Mouse (Mus musculus) cerebellum, postnatal 10 days (tissue): ENCODE data around the gene Plaa.
A peak's percentile ranks its signal among the peaks of the same experiment; 100 is the strongest.

ENCODE experiments used
- DNase-seq, 2 experiments: peaks; one replicate each; pipeline ENCODE4 v3.0.0; 2021; ENCODE audit warnings: mixed read lengths in 2 of 2

Gene Plaa

DNA sequence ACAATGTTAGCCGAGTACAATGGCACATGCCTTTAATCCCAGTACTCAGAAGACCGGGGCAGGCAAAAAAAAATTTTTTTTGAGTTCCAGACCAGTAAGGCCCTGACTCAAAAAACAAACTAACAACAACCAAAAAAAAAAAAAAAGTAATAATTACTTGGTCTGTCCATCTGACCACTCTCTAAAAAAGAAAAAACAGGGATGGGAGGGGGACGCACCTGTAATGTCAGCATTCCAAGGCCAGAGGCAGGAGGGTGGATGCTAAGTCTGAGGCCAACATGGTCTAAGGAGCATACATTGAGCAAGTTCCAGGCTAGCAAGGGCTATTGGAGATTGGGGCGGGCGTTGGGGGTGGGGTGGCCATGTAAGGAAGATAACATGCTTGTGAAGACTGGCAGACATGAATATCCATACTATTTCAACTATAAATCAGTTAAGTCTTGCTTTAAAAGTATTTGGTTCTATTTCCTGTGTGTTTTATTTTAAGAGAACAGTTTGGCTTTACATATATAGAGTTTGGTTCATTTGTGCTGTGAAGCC, 48.0 kb downstream of the Plaa start:
- no peak for DNase-seq

DNA sequence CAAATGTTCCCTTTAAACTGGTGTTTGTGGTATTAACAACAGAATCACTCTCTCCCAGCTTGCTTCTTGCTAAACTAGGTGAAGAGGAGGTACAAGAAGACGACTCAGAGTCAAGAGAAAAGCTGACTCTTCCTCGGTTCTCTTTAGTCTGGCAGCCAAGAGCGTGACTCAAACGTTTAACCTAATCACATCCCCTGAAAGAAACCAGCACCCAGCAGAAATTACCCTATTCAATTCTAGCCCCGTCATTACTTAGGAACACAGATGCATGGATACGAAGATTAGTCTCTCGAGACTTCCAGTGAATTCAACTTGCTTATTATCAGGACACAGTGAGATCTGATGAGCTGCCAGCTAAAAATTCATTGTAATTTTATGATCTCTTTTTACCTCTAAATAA, 58.7 kb downstream of the Plaa start:
- DNase-seq = no peak

DNA sequence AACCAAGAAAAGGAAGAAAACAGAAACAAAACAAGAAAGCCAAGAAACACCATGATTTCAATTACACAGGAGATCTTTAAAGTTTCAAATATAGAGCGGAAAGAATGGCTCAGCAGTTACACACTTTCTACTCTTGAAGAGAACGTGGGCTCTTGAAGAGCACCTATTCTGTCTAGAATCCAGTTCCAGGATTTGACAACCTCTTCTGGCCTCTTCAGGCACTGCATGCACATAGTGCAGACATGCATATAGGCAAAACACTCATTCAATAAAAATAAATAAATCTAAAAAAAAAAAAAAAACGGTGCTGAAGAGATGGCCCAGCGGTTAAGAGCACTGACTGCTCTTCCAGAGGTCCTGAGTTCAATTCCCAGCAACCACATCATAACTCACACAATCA, 60.0 kb downstream of the Plaa start:
- no peak for DNase-seq

DNA sequence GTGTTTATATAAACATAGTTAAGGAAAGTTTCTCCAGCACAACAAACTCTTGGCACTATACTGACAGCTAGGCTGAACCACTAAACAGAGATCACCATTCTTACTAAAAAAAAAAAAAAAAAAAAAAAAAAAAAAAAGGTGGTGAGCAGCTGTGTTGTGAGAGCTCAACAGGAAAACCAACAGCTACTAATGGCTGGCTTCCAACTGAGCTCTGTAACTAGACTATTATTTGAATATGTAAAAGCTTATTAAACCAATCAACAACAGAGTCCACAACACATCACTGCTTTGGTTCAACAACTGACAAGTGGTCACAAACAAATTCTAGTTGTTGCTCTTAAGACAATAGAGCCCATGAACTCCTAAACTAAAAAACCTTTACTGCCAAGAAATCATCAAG, 69.8 kb downstream of the Plaa start:
- DNase-seq = no peak

DNA sequence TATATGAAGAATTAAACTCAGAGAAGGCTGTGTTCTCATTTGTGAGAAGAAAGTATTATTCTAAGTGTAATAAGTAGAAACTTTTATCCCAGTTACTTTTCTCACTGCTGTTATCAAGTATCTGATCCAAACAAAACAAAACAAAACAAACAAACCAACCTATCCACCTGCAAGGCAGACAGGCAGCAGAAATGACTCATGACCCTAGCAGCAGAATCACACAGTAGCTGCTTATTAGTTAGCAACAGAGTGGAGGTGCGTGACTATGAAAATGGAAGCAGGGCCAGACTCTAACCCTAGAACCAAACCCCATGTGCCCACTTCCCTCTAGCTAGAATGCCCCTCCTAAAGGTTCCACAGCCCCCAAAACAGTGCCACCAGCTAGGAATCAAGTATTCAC, 73.6 kb downstream of the Plaa start:
- DNase-seq = no peak

DNA sequence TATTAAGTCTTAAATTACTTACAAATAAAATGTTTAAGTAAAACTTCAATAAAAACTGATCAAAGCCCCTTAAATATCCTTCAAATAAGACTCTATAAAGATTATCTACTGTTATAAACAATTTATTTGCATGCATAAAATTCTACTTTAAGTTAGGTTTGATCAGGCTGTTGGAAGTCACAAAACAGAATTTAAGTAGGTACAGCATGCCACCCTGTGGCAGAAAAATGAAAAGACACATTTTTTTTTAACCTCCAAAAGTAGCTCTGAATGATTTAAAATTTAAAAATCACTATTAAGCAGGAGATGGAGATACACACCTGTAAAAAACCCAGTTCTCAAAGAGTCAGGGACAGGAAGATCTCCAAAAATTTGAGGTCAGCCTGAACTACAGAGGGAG, 79.7 kb downstream of the Plaa start:
- DNase-seq = peak; percentile 10 to 17

DNA sequence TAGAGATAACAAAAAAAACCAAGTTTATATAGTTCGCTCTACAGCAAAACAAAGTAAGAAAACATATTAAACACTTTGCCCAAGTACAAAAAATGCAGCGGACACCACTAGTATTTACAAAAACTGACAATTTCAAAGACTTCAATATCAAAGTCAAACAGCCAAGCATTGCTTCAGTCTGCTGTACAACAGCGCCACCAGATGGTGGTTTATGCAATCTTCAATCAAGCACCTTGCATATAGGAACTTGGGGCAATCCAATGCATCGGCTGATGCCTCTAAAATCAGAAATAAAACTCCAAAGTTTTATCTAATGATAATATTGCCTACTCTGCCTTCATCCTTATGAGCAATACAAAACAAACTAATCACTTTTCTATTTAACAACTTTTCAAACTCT, 85.4 kb downstream of the Plaa start:
- peak; percentile 79 to 83 for DNase-seq
